Mouse (Mus musculus) G1E (cell line): ENCODE measurements around the gene Olig2.

ENCODE experiments used
- CTCF ChIP-seq: IDR thresholded peaks from 2 replicates; pipeline ENCODE4 v1.5.1; 2012; ENCODE audit warnings: low read depth, low read length, inconsistent platforms, mixed read lengths
- TAL1 ChIP-seq: conservative IDR thresholded peaks from 2 replicates; pipeline ENCODE4 v1.6.1; 2012; ENCODE audit warnings: low read depth, low read length, inconsistent platforms, mixed read lengths

- TF ChIP-seq CTCF = no peak
- TF ChIP-seq TAL1 = no peak
Observed at GRCm38 (mm10) chr16:91229643-91230042, 4.4 kb downstream of the Olig2 start.
